Mouse (Mus musculus) liver, embryonic 11.5 days (tissue): Measurements from ENCODE around the gene Olfr937. TPM values are rescaled to one million over a fixed set of nuclear protein-coding genes. Genes with fewer than 3 reads are reported as not detected.

Source experiments
- ATAC-seq: fragments of 200-750 bp; cut with Nextera tagmentation; replicated peaks from 2 replicates; pipeline ENCODE4 v1.8.0; 2017; ENCODE audit warnings: moderate number of reproducible peaks, mild to moderate bottlenecking, moderate TSS enrichment, moderate library complexity; ENCODE audit not compliant: low FRiP score
- DNase-seq: peaks from one replicate; pipeline ENCODE4 v3.0.0-alpha.2; 2017; ENCODE audit warnings: low spot score
- H3K27ac ChIP-seq: fragments of 300-500 bp; sonication (generic); 2 replicates; pipeline ENCODE4 v1.5.1; 2014; ENCODE audit warnings: mild to moderate bottlenecking, low read depth, low read length, control low read depth
- H3K27me3 ChIP-seq: fragments of 300-500 bp; sonication (generic); replicated peaks from 2 replicates; pipeline ENCODE4 v1.6.1; 2014; ENCODE audit warnings: low read length, mixed read lengths; ENCODE audit not compliant: control insufficient read depth, insufficient read depth
- H3K36me3 ChIP-seq: fragments of 300-500 bp; sonication (generic); 2 replicates; pipeline ENCODE4 v1.6.1; 2014; ENCODE audit warnings: mild to moderate bottlenecking, low read length, moderate library complexity, mixed read lengths; ENCODE audit not compliant: control insufficient read depth, insufficient read depth
- H3K4me1 ChIP-seq: fragments of 300-500 bp; sonication (generic); replicated peaks from 2 replicates; pipeline ENCODE4 v1.6.1; 2014; ENCODE audit warnings: low read length, mixed read lengths; ENCODE audit not compliant: control insufficient read depth, insufficient read depth
- H3K4me2 ChIP-seq: fragments of 300-500 bp; sonication (generic); 2 replicates; pipeline ENCODE4 v1.6.1; 2014; ENCODE audit warnings: mild to moderate bottlenecking, control low read depth, moderate library complexity
- H3K4me3 ChIP-seq: fragments of 300-500 bp; sonication (generic); 2 replicates; pipeline ENCODE4 v1.5.1; 2014; ENCODE audit warnings: low read depth, low read length, control low read depth
- H3K9ac ChIP-seq: fragments of 300-500 bp; sonication (generic); 2 replicates; pipeline ENCODE4 v1.6.1; 2014; ENCODE audit warnings: low read depth, low read length, control low read depth
- H3K9me3 ChIP-seq: fragments of 300-500 bp; sonication (generic); 2 replicates; pipeline ENCODE4 v1.6.1; 2016; ENCODE audit warnings: low read length, inconsistent platforms, mixed read lengths; ENCODE audit not compliant: control insufficient read depth
- WGBS: fragments of 180-500 bp; shearing (Covaris S2); extraction: QIAGEN DNeasy Blood & Tissue Kit; methylation state at CpG from one replicate; pipeline ENCODE4 v1.1.7; 2014; 5-methylcytosine and 5-hydroxymethylcytosine counted together
- microRNA-seq: library from miRNA; unstranded; fragments of <30 nt; microRNA quantifications from one replicate; pipeline ENCODE4, GENCODE M21; 2017; ENCODE audit warnings: borderline number of aligned reads
- polyA plus RNA-seq: library from polyadenylated mRNA; unstranded; fragments of >200 nt; fragmentation: Nextera tagmentation; extraction: Ambion mirVana; gene quantifications from 2 replicates; pipeline ENCODE4 v1.2.1, GENCODE M21; 2014

Olfr937 gene
- not detected in 2 replicates for polyA plus RNA-seq

GRCm38 (mm10) chr9:39064851-39065250 lies at the start of gene Olfr937:
Gene Olfr937, minus strand, starts transcription at chr9:39064951.
- Histone ChIP-seq H3K9ac (no peak within 1 kb of the TSS), H3K27ac (no peak within 1 kb of the TSS), H3K4me1 (no peaks in the 10 kb centered on the region), H3K9me3 (no peaks in the 10 kb centered on the region), H3K27me3 (no peaks in the 10 kb centered on the region), H3K4me3 (no peak within 1 kb of the TSS), H3K4me2 (no peak within 1 kb of the TSS), H3K36me3 (no peaks in the 10 kb centered on the region)
- 72% methylated on average over 1 of the region's 1 CpGs for WGBS
- DNase-seq (no peak), ATAC-seq (no peak)

GRCm38 (mm10) chr9:39078787-39079186 lies 14.0 kb upstream of the Olfr937 start, which contains the start of gene Olfr938:
Gene Olfr938, minus strand, starts transcription at chr9:39078887.
- H3K27me3 ChIP-seq: no peaks in the 10 kb centered on the region
- H3K27ac ChIP-seq: no peak within 1 kb of the TSS
- no peaks in the 10 kb centered on the region for H3K9me3 ChIP-seq
- no peak within 1 kb of the TSS for H3K9ac ChIP-seq
- no peak within 1 kb of the TSS for H3K4me2 ChIP-seq
- no peaks in the 10 kb centered on the region for H3K4me1 ChIP-seq
- no peak within 1 kb of the TSS for H3K4me3 ChIP-seq
- DNase-seq (no peak), ATAC-seq (no peak)
- 85% methylated on average over 2 of the region's 2 CpGs for WGBS
- no peaks in the 10 kb centered on the region for H3K36me3 ChIP-seq

- 68% methylated on average over 1 of the region's 1 CpGs for WGBS
- no peak within 1 kb of the TSS for H3K27ac ChIP-seq
- H3K4me3 ChIP-seq: no peak within 1 kb of the TSS
- no peaks in the 10 kb centered on the region for H3K4me1 ChIP-seq
- no peak for DNase-seq
- no peak within 1 kb of the TSS for H3K9ac ChIP-seq
- no peaks in the 10 kb centered on the region for H3K9me3 ChIP-seq
- no peak within 1 kb of the TSS for H3K4me2 ChIP-seq
- no peak for ATAC-seq
- no peaks in the 10 kb centered on the region for H3K27me3 ChIP-seq
- H3K36me3 ChIP-seq: no peaks in the 10 kb centered on the region
Observed at GRCm38 (mm10) chr9:39023277-39023676, 41.5 kb downstream of the Olfr937 start, which contains the start of gene Olfr146. Gene Olfr146, minus strand, starts transcription at chr9:39023377.

Small RNA genes lying within 50 kb of the gene (microRNA-seq; reads per million reads assigned to microRNA genes)
- gene Gm25032 (not detected), gene Gm25529 (not detected)

Other genes starting within 250 kb of the Olfr937 start
- gene Olfr923, start 238.4 kb downstream of the Olfr937 start, polyA plus RNA-seq: not detected in 2 replicates
- gene Olfr924, start 220.5 kb downstream of the Olfr937 start, polyA plus RNA-seq: not detected in 2 replicates
- gene Olfr26, start 209.9 kb downstream of the Olfr937 start, polyA plus RNA-seq: not detected in 2 replicates
- gene Olfr926, start 187.8 kb downstream of the Olfr937 start, polyA plus RNA-seq: not detected in 2 replicates
- gene Olfr930, start 135.1 kb downstream of the Olfr937 start, polyA plus RNA-seq: not detected in 2 replicates
- not detected in 2 replicates for gene Olfr933, start 92.6 kb downstream of the Olfr937 start, polyA plus RNA-seq
- not detected in 2 replicates for gene Olfr934, start 76.6 kb downstream of the Olfr937 start, polyA plus RNA-seq
- gene Olfr935, start 65.3 kb downstream of the Olfr937 start, polyA plus RNA-seq: not detected in 2 replicates
- not detected in 2 replicates for gene Olfr146, start 41.6 kb downstream of the Olfr937 start, polyA plus RNA-seq
- not detected in 2 replicates for gene Olfr938, start 13.9 kb upstream of the Olfr937 start, polyA plus RNA-seq
- gene Olfr27, start 63.2 kb upstream of the Olfr937 start, polyA plus RNA-seq: not detected in 2 replicates
- gene Olfr943, start 101.4 kb upstream of the Olfr937 start, polyA plus RNA-seq: not detected in 2 replicates
- gene Olfr944, start 137.0 kb upstream of the Olfr937 start, polyA plus RNA-seq: not detected in 2 replicates
- not detected in 2 replicates for gene Olfr1537, start 185.0 kb upstream of the Olfr937 start, polyA plus RNA-seq
- not detected in 2 replicates for gene Olfr945, start 211.9 kb upstream of the Olfr937 start, polyA plus RNA-seq